Mouse (Mus musculus): ENCODE results near the gene Pds5b.
"Not testable (repeated sequence)": the region's sequence is repeated elsewhere in the genome, so short reads cannot be mapped to it uniquely, and the experiment has no call there.

Pds5b gene

GRCm38 (mm10) chr5:150829499-150829898, 156.0 kb downstream of the Pds5b start:
- no peak for DNase-seq

GRCm38 (mm10) chr5:150830718-150831117, 157.2 kb downstream of the Pds5b start:
- no peak for DNase-seq

DNA sequence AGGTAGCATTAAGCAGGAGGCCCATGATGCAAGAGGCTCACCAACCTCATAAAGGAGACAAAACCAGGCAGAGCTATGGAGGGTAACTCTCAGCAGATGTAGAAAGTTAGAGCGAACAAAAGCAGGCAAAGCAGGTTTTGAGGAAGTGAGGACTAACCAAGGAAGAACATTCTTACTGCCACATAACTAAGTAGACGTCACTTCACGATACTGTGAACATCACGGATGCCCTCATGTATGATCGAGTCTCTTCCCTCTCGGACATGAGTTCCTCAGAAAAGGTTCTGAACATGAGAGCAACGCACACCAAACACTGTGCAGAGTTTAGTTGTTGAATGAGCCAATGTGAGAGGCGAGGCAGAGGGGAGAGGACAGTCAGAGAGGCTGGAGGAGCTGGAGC, 163.2 kb downstream of the Pds5b start:
- no peak for DNase-seq

GRCm38 (mm10) chr5:150839688-150840541, 166.4 kb downstream of the Pds5b start:
- no peak for DNase-seq

GRCm38 (mm10) chr5:150840596-150840995, 167.1 kb downstream of the Pds5b start:
- DNase-seq = no peak

DNA sequence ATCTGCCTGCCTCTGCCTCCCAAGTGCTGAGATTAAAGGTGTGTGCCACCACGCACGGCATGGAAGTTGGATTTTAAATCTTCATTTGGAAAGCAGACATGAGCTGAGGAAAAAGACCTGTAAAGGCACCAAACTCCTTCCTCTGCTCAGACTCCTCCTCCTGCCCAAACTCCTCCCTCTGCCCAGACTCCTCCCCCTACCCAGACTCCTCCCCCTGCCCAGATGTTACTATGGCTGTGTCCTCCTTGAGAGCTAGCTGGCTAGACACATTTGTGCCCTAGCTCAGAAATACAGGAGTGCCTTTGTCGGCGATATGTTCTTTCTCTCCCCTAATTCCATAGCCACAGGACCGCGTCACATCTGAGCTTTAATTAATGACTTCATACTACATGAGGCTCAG, 172.4 kb downstream of the Pds5b start:
- no peak for DNase-seq

DNA sequence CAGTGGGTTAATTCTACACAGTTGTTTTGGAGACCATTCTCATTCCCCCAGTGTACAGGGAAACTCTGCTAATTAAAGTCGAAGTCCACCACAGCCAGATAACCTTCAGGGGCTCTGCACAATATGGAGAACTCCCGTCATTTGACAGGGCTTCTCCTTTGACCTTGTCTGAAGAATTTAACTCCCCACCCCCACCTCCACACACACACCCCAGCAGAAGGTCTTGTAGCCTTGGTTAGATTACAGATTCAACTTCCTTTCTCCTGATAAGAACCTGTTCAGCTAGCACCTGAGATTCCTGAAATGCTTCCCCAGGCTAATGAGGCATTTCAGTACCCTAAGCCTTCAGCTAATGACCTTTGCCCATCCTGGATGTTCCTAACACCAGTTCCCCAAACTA, 177.3 kb downstream of the Pds5b start:
- DNase-seq = no peak

DNA sequence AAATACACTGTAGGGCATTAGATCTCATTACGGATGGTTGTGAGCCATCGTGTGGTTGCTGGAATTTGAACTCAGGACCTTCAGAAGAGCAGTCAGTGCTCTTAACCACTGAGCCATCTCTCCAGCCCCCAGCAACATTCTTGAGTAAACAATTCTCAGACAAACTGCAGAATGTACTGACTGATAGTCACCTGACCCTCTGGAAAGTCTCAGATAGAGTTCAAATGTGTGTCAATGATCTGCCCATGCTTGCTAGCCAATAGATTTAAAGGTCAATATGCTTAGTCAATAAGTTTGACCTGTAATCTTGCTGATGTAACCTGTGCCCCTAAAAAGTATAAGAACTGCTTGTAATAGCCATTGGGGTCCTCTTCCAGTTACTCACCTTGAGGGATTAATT, 178.6 kb downstream of the Pds5b start:
- not testable (repeated sequence) for DNase-seq

- no peak for DNase-seq
Observed at GRCm38 (mm10) chr5:150854506-150854905, 181.0 kb downstream of the Pds5b start.

DNA sequence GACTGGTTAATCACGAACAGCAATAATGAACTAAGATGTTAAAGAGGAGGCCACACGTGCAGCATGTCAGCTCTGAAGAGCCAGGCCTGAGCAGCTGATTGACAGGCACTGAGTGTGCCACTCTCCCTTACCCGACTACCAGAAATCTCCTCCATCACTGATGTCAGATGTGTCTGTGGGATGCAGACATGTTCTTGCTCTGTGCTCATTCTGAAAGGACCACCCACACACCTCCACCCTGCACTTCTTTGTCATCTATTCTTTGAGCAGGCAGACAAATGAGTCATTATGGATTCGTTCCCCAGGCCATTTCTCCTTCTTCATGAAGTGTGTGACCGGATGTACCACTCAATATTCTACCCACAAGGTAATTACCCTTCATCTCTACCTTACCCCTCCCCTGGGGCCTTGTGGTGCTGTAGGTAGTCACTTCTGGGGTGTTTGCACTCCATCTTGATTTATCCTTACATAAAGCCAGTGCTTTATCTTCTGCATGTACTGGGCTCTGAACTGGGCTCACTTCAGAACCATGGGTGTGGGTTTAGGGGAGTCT, 186.2 kb downstream of the Pds5b start:
- no peak for DNase-seq

All from right cerebral cortex, postnatal 14 days (tissue).